Mouse (Mus musculus) hindbrain, embryonic 15.5 days (tissue): ENCODE results near the gene Rbpj. TPM values are rescaled to one million over a fixed set of nuclear protein-coding genes. Genes with fewer than 3 reads are reported as not detected.

Experiments used
- ATAC-seq: fragments of 200-750 bp; cut with Nextera tagmentation; 2 replicates; pipeline ENCODE4 v1.8.0; 2017; ENCODE audit warnings: low read depth, moderate number of reproducible peaks, moderate TSS enrichment; ENCODE audit not compliant: low FRiP score
- H3K27ac ChIP-seq: fragments of 300-500 bp; sonication (generic); replicated peaks from 2 replicates; pipeline ENCODE4 v1.5.1; 2015; ENCODE audit warnings: mild to moderate bottlenecking, inconsistent platforms
- H3K27me3 ChIP-seq: fragments of 300-500 bp; sonication (generic); 2 replicates; pipeline ENCODE4 v1.6.1; 2015; ENCODE audit warnings: control low read depth, inconsistent platforms
- H3K36me3 ChIP-seq: fragments of 300-500 bp; sonication (generic); 2 replicates; pipeline ENCODE4 v1.6.1; 2015; ENCODE audit warnings: control low read depth, inconsistent platforms
- H3K4me1 ChIP-seq: fragments of 300-500 bp; sonication (generic); replicated peaks from 2 replicates; pipeline ENCODE4 v1.6.1; 2015; ENCODE audit warnings: control low read depth, inconsistent platforms
- H3K4me2 ChIP-seq: fragments of 300-500 bp; sonication (generic); 2 replicates; pipeline ENCODE4 v1.6.1; 2015; ENCODE audit warnings: moderate library complexity, mild to moderate bottlenecking, inconsistent platforms
- H3K4me3 ChIP-seq: fragments of 300-500 bp; sonication (generic); 2 replicates; pipeline ENCODE4 v1.5.1; 2015; ENCODE audit warnings: mild to moderate bottlenecking, inconsistent platforms
- H3K9ac ChIP-seq: fragments of 300-500 bp; sonication (generic); 2 replicates; pipeline ENCODE4 v1.6.1; 2015; ENCODE audit warnings: inconsistent platforms
- H3K9me3 ChIP-seq: fragments of 300-500 bp; sonication (generic); 2 replicates; pipeline ENCODE4 v1.6.1; 2016; ENCODE audit warnings: control low read depth, inconsistent platforms
- WGBS: fragments of 180-500 bp; shearing (Covaris S2); methylation state at CpG from one replicate; pipeline ENCODE4 v1.1.7; 2015; 5-methylcytosine and 5-hydroxymethylcytosine counted together
- polyA plus RNA-seq: library from polyadenylated mRNA; unstranded; fragments of >200 nt; fragmentation: Nextera tagmentation; extraction: Ambion mirVana; gene quantifications from 2 replicates; pipeline ENCODE4 v1.2.1, GENCODE M21; 2015

Rbpj gene
- polyA plus RNA-seq, 1 experiment from 2014 or later = 28.0 TPM

DNA sequence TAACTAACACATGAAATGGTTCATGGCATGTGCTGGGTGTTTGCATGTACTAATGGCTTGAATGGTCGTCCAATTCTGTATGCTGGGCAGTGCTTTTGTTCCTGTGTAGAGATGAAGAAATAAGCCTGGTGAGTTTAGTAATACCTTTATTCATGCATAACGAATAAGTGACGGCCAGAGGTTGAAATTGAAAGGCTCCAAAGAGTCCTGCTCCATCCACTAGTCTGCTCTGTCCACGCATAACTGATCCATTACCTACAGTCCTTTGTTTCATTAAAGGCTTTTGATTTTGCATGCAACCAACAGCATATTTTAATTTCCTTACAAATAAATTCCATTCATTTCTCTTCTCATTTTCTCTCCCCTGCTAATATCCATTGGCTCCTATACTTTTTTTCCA lies 53.2 kb downstream of the Rbpj start:
- H3K4me1 ChIP-seq = peaks cover 12% of the 10 kb centered on the region
- no peak overlapping the region for H3K4me2 ChIP-seq
- H3K27me3 ChIP-seq = no peaks in the 10 kb centered on the region
- H3K36me3 ChIP-seq = no peaks in the 10 kb centered on the region
- ATAC-seq = no peak
- H3K9me3 ChIP-seq = no peaks in the 10 kb centered on the region
- H3K4me3 ChIP-seq = no peak overlapping the region
- H3K9ac ChIP-seq = no peak overlapping the region
- H3K27ac ChIP-seq = no peak overlapping the region
- WGBS = 49% methylated on average over 4 of the region's 4 CpGs

DNA sequence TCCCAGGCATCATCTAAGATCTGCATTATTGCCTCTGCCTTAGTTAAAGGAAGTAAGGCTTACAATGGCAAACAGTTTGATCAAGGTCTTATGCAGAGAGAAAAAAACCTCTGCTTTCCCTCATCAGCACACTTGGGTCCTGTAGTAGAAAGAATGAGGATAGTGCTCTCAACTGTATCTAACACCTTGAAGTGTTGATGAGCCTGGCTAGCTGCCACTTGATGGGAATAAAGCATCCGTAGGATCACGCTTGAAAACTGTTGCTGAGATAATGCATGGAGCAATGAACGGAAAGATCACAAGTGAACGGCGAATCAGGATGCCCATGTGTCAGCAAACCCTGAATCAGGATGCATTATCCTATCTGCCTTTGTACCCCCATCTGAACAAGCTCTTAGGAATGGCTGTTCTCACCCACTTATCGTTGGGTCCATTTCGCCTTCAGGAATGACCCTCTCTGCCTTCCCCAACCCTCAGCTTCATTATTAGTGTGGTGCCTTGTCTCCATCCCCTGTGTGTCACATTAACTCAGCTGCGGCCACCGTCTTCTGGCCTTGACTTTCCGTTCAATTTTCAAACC lies 54.1 kb downstream of the Rbpj start:
- no peak for ATAC-seq
- no peaks in the 10 kb centered on the region for H3K27me3 ChIP-seq
- H3K36me3 ChIP-seq = no peaks in the 10 kb centered on the region
- peaks cover 12% of the 10 kb centered on the region for H3K4me1 ChIP-seq
- H3K4me3 ChIP-seq = no peak overlapping the region
- H3K27ac ChIP-seq = no peak overlapping the region
- H3K9me3 ChIP-seq = no peaks in the 10 kb centered on the region
- 88% methylated on average over 10 of the region's 10 CpGs for WGBS
- no peak overlapping the region for H3K4me2 ChIP-seq
- no peak overlapping the region for H3K9ac ChIP-seq

GRCm38 (mm10) chr5:53523046-53523445 lies 57.1 kb downstream of the Rbpj start:
- no peaks in the 10 kb centered on the region for H3K9me3 ChIP-seq
- WGBS = 33% methylated on average over 3 of the region's 3 CpGs
- no peak overlapping the region for H3K4me3 ChIP-seq
- peak; percentile 82 for ATAC-seq
- H3K4me1 ChIP-seq = peaks cover 20% of the 10 kb centered on the region
- no peak overlapping the region for H3K27ac ChIP-seq
- H3K9ac ChIP-seq = no peak overlapping the region
- no peaks in the 10 kb centered on the region for H3K27me3 ChIP-seq
- no peaks in the 10 kb centered on the region for H3K36me3 ChIP-seq
- no peak overlapping the region for H3K4me2 ChIP-seq

GRCm38 (mm10) chr5:53524162-53524561 lies 58.2 kb downstream of the Rbpj start:
- Histone ChIP-seq H3K4me2 (no peak overlapping the region), H3K9me3 (no peaks in the 10 kb centered on the region), H3K36me3 (no peaks in the 10 kb centered on the region), H3K4me3 (no peak overlapping the region), H3K4me1 (peaks cover 20% of the 10 kb centered on the region), H3K27ac (no peak overlapping the region), H3K9ac (no peak overlapping the region), H3K27me3 (no peaks in the 10 kb centered on the region)
- no peak for ATAC-seq
- WGBS = 93% methylated on average over 7 of the region's 7 CpGs

DNA sequence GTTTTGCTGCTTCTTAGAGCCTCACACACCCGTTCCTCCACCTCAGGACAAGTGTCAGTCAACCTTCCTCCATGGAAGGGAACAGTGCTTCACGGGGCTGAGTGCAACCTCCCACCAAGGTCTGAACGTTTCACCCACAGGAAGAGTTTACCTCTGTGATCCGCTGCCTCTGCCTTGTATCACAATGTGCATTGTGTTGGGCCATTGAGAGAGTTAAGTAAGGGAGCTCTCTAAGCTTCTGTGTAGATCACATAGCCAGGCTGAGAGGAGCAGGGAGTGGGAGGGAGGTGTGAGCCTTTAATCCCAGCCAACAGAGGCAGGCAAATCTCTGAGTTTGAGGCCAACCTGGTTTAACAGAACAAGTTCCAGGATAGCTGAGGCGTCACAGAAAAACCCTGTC lies 58.9 kb downstream of the Rbpj start:
- Histone ChIP-seq H3K9me3 (no peaks in the 10 kb centered on the region), H3K4me2 (no peak overlapping the region), H3K4me1 (peaks cover 20% of the 10 kb centered on the region), H3K27me3 (no peaks in the 10 kb centered on the region), H3K27ac (no peak overlapping the region), H3K9ac (no peak overlapping the region), H3K36me3 (no peaks in the 10 kb centered on the region), H3K4me3 (no peak overlapping the region)
- ATAC-seq = no peak
- WGBS = 49% methylated on average over 5 of the region's 5 CpGs

DNA sequence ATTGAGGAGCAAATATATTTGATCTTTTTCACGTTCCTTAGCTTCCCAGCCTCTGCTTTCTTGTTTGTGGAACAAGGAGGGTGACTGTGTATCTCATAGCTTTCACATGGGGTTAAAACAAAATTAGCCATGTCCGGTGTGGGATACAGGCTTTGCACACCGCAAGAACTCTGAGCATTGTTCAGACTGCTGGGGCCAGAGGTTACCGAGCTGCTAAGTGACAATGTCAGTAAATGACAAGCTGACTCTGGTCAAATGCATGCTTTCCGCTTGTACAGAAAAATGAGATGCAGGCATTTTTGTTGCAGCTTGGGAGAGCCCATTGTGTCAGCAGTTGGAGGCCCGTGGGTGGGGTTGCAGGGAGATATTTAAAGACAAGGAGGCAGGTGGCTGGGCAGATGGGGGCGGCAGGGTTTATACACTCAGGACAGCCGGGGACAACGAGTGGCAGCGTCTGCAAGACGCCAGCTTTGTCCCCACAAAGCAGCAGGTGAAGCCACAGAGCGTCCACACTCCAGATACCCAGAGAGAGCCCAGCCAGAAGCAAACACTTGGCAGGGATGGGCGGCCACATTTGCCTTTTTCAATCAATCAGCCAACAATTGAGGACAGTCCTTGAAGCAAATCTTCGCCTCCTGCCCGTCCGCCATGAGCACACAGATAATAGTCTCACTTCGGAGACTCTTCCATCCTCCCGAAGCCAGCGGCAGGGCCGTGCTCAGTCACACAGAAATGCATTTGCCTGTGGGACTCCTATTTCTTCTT lies 59.5 kb downstream of the Rbpj start:
- Histone ChIP-seq H3K27ac (0 out of 2 replicates have a peak overlapping the region, but pooled peaks have one; percentile 26), H3K36me3 (no peaks in the 10 kb centered on the region), H3K9me3 (no peaks in the 10 kb centered on the region), H3K4me3 (no peak overlapping the region), H3K4me2 (peak overlapping the region; percentile 37), H3K9ac (no peak overlapping the region), H3K4me1 (peaks cover 20% of the 10 kb centered on the region), H3K27me3 (no peaks in the 10 kb centered on the region)
- peak; percentile 77 for ATAC-seq
- 9% methylated on average over 20 of the region's 20 CpGs for WGBS

DNA sequence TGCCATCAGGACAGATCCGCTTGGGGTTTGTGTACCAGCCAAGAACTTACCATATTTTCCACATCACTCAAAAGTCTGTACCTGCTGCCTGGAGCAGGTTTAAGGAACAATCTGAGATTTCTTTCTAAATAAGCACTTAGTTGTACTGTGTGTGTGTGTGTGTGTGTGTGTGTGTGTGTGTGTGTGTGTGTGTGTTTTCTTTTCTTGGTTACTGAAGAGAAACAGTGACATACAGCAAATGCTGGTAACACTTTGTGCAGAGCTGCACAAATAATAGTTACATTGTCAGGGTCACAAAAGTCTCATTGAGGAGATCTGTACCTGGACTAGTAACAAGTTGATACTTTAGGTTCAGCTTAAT lies 60.1 kb downstream of the Rbpj start:
- Histone ChIP-seq H3K9ac (no peak overlapping the region), H3K4me2 (peak overlapping the region; percentile 37)
- no peak for ATAC-seq

DNA sequence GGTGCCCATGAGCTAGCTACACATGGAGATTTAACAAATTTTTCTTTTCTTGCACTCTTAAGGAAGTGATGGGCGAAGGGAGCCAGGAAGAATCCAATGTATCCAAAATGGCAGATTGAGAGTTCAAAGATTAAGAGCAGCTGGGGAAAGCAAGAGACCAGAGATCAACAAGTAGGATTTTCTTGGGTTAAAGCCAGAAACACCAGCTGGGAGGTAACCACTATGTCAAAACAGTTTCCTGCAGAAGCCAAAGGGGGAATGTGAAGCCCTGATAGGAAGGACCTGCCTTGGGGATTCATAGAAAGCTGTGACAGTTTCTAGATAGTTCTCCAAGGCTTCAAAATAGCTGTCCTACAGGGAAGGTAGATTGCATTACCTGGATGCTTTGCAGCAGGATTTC lies 63.9 kb downstream of the Rbpj start:
- H3K27ac ChIP-seq = no peak overlapping the region
- no peak overlapping the region for H3K9ac ChIP-seq
- WGBS = 88% methylated on average over 1 of the region's 1 CpGs
- H3K27me3 ChIP-seq = no peaks in the 10 kb centered on the region
- H3K9me3 ChIP-seq = no peaks in the 10 kb centered on the region
- no peak overlapping the region for H3K4me2 ChIP-seq
- no peak for ATAC-seq
- no peaks in the 10 kb centered on the region for H3K36me3 ChIP-seq
- peaks cover 8% of the 10 kb centered on the region for H3K4me1 ChIP-seq
- no peak overlapping the region for H3K4me3 ChIP-seq

More for the DNA sequence above, 60.1 kb downstream of the Rbpj start:
- H3K9me3 ChIP-seq = no peaks in the 10 kb centered on the region
- no peaks in the 10 kb centered on the region for H3K36me3 ChIP-seq
- WGBS = 14% methylated on average over 1 of the region's 1 CpGs
- 0 out of 2 replicates have a peak overlapping the region, but pooled peaks have one; percentile 26 for H3K27ac ChIP-seq
- H3K27me3 ChIP-seq = no peaks in the 10 kb centered on the region
- peaks cover 20% of the 10 kb centered on the region for H3K4me1 ChIP-seq
- no peak overlapping the region for H3K4me3 ChIP-seq

DNA sequence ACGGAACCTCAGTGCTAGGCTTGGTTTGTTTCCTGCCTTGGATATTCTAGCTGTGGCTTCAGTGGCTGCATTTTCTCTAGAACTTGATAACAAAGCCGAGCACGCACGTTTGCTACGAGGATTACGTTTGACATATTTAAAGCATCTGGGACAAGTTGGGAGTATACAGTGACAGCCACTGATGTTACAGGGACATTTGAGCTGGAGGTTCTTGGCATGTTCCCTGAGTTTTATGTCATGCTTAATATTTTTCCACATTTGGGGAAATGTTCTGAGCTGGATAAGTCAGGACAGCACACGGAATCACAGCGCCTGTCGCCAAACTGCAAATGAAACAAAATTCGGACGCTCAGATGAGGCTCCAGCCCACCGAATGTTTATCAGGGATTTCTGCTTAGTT lies 69.1 kb downstream of the Rbpj start:
- Histone ChIP-seq H3K4me3 (no peak overlapping the region), H3K27ac (no peak overlapping the region), H3K36me3 (no peaks in the 10 kb centered on the region), H3K9me3 (no peaks in the 10 kb centered on the region), H3K4me2 (no peak overlapping the region), H3K4me1 (no peaks in the 10 kb centered on the region), H3K27me3 (no peaks in the 10 kb centered on the region), H3K9ac (no peak overlapping the region)
- no peak for ATAC-seq
- WGBS = 91% methylated on average over 12 of the region's 12 CpGs

GRCm38 (mm10) chr5:53536635-53537554 lies 70.9 kb downstream of the Rbpj start:
- H3K36me3 ChIP-seq = no peaks in the 10 kb centered on the region
- H3K4me3 ChIP-seq = no peak overlapping the region
- no peaks in the 10 kb centered on the region for H3K9me3 ChIP-seq
- H3K27me3 ChIP-seq = no peaks in the 10 kb centered on the region
- no peaks in the 10 kb centered on the region for H3K4me1 ChIP-seq
- 87% methylated on average over 12 of the region's 12 CpGs for WGBS
- ATAC-seq = no peak
- H3K27ac ChIP-seq = no peak overlapping the region
- H3K9ac ChIP-seq = no peak overlapping the region
- H3K4me2 ChIP-seq = no peak overlapping the region

- WGBS = 87% methylated on average over 18 of the region's 18 CpGs
Observed at GRCm38 (mm10) chr5:53539860-53540633, 74.1 kb downstream of the Rbpj start.

More at GRCm38 (mm10) chr5:53539860-53540633, 74.1 kb downstream of the Rbpj start:
- ATAC-seq = no peak
- Histone ChIP-seq H3K27me3 (no peaks in the 10 kb centered on the region), H3K9ac (no peak overlapping the region), H3K9me3 (no peaks in the 10 kb centered on the region), H3K4me2 (no peak overlapping the region), H3K4me1 (no peaks in the 10 kb centered on the region), H3K36me3 (no peaks in the 10 kb centered on the region), H3K27ac (no peak overlapping the region), H3K4me3 (no peak overlapping the region)
